Mouse (Mus musculus): ENCODE measurements around the gene A930018P22Rik. TPM values are rescaled to one million over a fixed set of nuclear protein-coding genes. Genes with fewer than 3 reads are reported as not detected.
"Not testable (repeated sequence)": the region's sequence is repeated elsewhere in the genome, so short reads cannot be mapped to it uniquely, and the experiment has no call there.

Gene A930018P22Rik
- polyA plus RNA-seq, 1 experiment from 2014 or later, result not detected

DNA sequence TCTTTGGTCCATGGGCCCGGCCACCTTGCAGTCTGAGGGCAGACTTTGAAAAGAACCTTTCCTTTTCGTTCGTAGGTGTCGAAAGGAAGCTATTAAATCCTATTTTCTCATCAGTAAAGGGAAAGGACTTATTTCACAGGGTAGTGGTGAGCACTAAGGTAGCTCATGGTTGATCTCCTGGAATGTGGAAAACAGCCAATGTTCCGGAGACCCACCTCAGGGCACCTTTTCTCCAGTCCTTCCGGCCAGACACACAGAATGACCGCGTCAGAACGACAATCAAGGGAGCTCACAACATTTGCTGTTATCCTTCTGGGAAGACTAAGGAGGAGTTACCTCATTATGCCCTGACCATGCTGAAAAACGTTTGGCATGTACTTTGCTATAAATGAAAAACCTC lies 26.3 kb upstream of the A930018P22Rik start:
- 46% methylated on average over 10 of the region's 10 CpGs for WGBS
- ATAC-seq, result no peak

GRCm38 (mm10) chr2:104096796-104097195 lies 25.8 kb upstream of the A930018P22Rik start:
- DNase-seq (ENCODE audit: low spot score); H3K4me3 ChIP-seq (ENCODE audit: low read depth, low read length); H3K9me3 ChIP-seq (replicated peaks; ENCODE audit: control insufficient read depth, low read length); H3K4me2 ChIP-seq (ENCODE audit: low read length); H3K36me3 ChIP-seq (ENCODE audit: control insufficient read depth, insufficient read depth, low read length); H3K9ac ChIP-seq (ENCODE audit: low read length); H3K27ac ChIP-seq (ENCODE audit: low read depth, low read length); H3K4me1 ChIP-seq (ENCODE audit: control insufficient read depth, insufficient read depth, low read length); H3K27me3 ChIP-seq (replicated peaks; ENCODE audit: control insufficient read depth, insufficient read depth, low read length); ATAC-seq: not testable (repeated sequence)
- 35% methylated on average over 1 of the region's 1 CpGs for WGBS

More for the DNA sequence above, 26.3 kb upstream of the A930018P22Rik start:
- H3K27ac ChIP-seq (ENCODE audit: low read depth, low read length), result 0 out of 2 replicates have a peak overlapping the region, but pooled peaks have one; percentile 9
- H3K4me1 ChIP-seq (ENCODE audit: control insufficient read depth, insufficient read depth, low read length), result 0 out of 2 replicates have a peak, but pooled peaks cover 4% of the 10 kb centered on the region
- no peaks in the 10 kb centered on the region for H3K27me3 ChIP-seq (replicated peaks; ENCODE audit: control insufficient read depth, insufficient read depth, low read length)
- H3K9me3 ChIP-seq (replicated peaks; ENCODE audit: control insufficient read depth, low read length), result no peaks in the 10 kb centered on the region
- H3K4me2 ChIP-seq (ENCODE audit: low read length), result peak overlapping the region; percentile 57
- peak overlapping the region; percentile 54 for H3K9ac ChIP-seq (ENCODE audit: low read length)
- DNase-seq (ENCODE audit: low spot score), result no peak
- peak overlapping the region; percentile 30 for H3K4me3 ChIP-seq (ENCODE audit: low read depth, low read length)
- H3K36me3 ChIP-seq (ENCODE audit: control insufficient read depth, insufficient read depth, low read length), result no peaks in the 10 kb centered on the region

DNA sequence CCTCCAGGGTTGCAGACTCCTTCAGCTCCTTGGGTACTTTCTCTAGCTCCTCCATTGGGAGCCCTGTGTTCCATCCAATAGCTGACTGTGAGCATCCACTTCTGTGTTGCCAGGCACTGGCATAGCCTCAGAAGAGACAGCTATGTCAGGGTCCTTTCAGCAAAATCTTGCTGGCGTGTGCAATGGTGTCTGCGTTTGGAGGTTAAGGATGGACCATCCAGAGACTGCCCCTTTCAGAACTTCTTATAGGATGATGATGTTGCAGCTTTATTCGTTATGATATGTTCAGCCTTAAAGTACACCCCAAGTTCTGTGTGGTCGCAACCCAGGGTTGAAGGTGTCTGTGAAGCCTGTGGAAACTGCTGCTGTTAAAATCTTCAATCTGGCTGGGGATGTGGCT lies 25.2 kb upstream of the A930018P22Rik start:
- not testable (repeated sequence) for H3K9ac ChIP-seq (ENCODE audit: low read length); ATAC-seq; H3K36me3 ChIP-seq (ENCODE audit: control insufficient read depth, insufficient read depth, low read length); H3K27me3 ChIP-seq (replicated peaks; ENCODE audit: control insufficient read depth, insufficient read depth, low read length); H3K4me2 ChIP-seq (ENCODE audit: low read length); H3K9me3 ChIP-seq (replicated peaks; ENCODE audit: control insufficient read depth, low read length); H3K27ac ChIP-seq (ENCODE audit: low read depth, low read length); DNase-seq (ENCODE audit: low spot score); H3K4me1 ChIP-seq (ENCODE audit: control insufficient read depth, insufficient read depth, low read length); H3K4me3 ChIP-seq (ENCODE audit: low read depth, low read length)
- WGBS, result 91% methylated on average over 4 of the region's 4 CpGs

- no peaks in the 10 kb centered on the region for H3K36me3 ChIP-seq (ENCODE audit: control insufficient read depth, insufficient read depth, low read length)
- no peak overlapping the region for H3K4me2 ChIP-seq (ENCODE audit: low read length)
- no peak overlapping the region for H3K9ac ChIP-seq (ENCODE audit: low read length)
- 0 out of 2 replicates have a peak, but pooled peaks cover 4% of the 10 kb centered on the region for H3K4me1 ChIP-seq (ENCODE audit: control insufficient read depth, insufficient read depth, low read length)
- DNase-seq (ENCODE audit: low spot score), result no peak
- ATAC-seq, result no peak
- 51% methylated on average over 3 of the region's 3 CpGs for WGBS
- H3K27ac ChIP-seq (ENCODE audit: low read depth, low read length), result no peak overlapping the region
- no peaks in the 10 kb centered on the region for H3K9me3 ChIP-seq (replicated peaks; ENCODE audit: control insufficient read depth, low read length)
- no peak overlapping the region for H3K4me3 ChIP-seq (ENCODE audit: low read depth, low read length)
- H3K27me3 ChIP-seq (replicated peaks; ENCODE audit: control insufficient read depth, insufficient read depth, low read length), result no peaks in the 10 kb centered on the region
Observed at GRCm38 (mm10) chr2:104098529-104099230, 23.9 kb upstream of the A930018P22Rik start.

- ATAC-seq, result no peak
- no peaks in the 10 kb centered on the region for H3K9me3 ChIP-seq (replicated peaks; ENCODE audit: control insufficient read depth, low read length)
- no peak overlapping the region for H3K9ac ChIP-seq (ENCODE audit: low read length)
- no peak for DNase-seq (ENCODE audit: low spot score)
- WGBS, result 93% methylated on average over 2 of the region's 2 CpGs
- no peaks in the 10 kb centered on the region for H3K36me3 ChIP-seq (ENCODE audit: control insufficient read depth, insufficient read depth, low read length)
- 0 out of 2 replicates have a peak, but pooled peaks cover 4% of the 10 kb centered on the region for H3K4me1 ChIP-seq (ENCODE audit: control insufficient read depth, insufficient read depth, low read length)
- no peak overlapping the region for H3K4me2 ChIP-seq (ENCODE audit: low read length)
- H3K27ac ChIP-seq (ENCODE audit: low read depth, low read length), result no peak overlapping the region
- no peaks in the 10 kb centered on the region for H3K27me3 ChIP-seq (replicated peaks; ENCODE audit: control insufficient read depth, insufficient read depth, low read length)
- no peak overlapping the region for H3K4me3 ChIP-seq (ENCODE audit: low read depth, low read length)
Observed at GRCm38 (mm10) chr2:104099231-104099585, 23.4 kb upstream of the A930018P22Rik start.

DNA sequence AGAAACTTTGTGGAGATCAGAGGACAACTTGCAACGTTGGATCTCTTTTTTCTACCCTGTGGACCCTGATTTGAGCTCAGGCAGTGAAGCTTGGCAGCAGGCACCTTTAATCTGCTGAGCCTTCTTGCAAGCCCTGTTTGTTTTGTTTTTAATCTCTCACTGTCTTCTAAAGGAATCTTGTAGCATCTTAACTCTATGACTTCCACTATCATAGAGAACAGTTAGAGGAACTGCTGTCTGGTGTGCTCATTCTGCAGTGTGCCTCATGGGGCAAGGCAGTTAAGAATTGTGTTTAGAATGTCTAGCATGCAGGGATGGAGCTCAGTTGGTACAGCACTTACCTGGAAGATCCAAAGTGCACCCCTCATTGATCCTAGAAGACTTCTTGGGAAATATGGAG lies 22.6 kb upstream of the A930018P22Rik start:
- Histone ChIP-seq H3K27ac (ENCODE audit: low read depth, low read length) (no peak overlapping the region), H3K4me2 (ENCODE audit: low read length) (no peak overlapping the region), H3K9me3 (replicated peaks; ENCODE audit: control insufficient read depth, low read length) (no peaks in the 10 kb centered on the region), H3K27me3 (replicated peaks; ENCODE audit: control insufficient read depth, insufficient read depth, low read length) (no peaks in the 10 kb centered on the region), H3K9ac (ENCODE audit: low read length) (no peak overlapping the region), H3K4me1 (ENCODE audit: control insufficient read depth, insufficient read depth, low read length) (0 out of 2 replicates have a peak, but pooled peaks cover 4% of the 10 kb centered on the region), H3K36me3 (ENCODE audit: control insufficient read depth, insufficient read depth, low read length) (no peaks in the 10 kb centered on the region), H3K4me3 (ENCODE audit: low read depth, low read length) (no peak overlapping the region)
- no peak for DNase-seq (ENCODE audit: low spot score)
- no peak for ATAC-seq
- 22% methylated on average over 1 of the region's 1 CpGs for WGBS

GRCm38 (mm10) chr2:104104800-104105199 lies 17.8 kb upstream of the A930018P22Rik start:
- WGBS, result 89% methylated on average over 6 of the region's 6 CpGs
- Histone ChIP-seq H3K27ac (ENCODE audit: low read depth, low read length) (no peak overlapping the region), H3K27me3 (replicated peaks; ENCODE audit: control insufficient read depth, insufficient read depth, low read length) (no peaks in the 10 kb centered on the region), H3K36me3 (ENCODE audit: control insufficient read depth, insufficient read depth, low read length) (no peaks in the 10 kb centered on the region), H3K9me3 (replicated peaks; ENCODE audit: control insufficient read depth, low read length) (no peaks in the 10 kb centered on the region), H3K4me3 (ENCODE audit: low read depth, low read length) (no peak overlapping the region), H3K9ac (ENCODE audit: low read length) (no peak overlapping the region), H3K4me1 (ENCODE audit: control insufficient read depth, insufficient read depth, low read length) (no peaks in the 10 kb centered on the region), H3K4me2 (ENCODE audit: low read length) (no peak overlapping the region)
- DNase-seq (ENCODE audit: low spot score), result no peak
- no peak for ATAC-seq

DNA sequence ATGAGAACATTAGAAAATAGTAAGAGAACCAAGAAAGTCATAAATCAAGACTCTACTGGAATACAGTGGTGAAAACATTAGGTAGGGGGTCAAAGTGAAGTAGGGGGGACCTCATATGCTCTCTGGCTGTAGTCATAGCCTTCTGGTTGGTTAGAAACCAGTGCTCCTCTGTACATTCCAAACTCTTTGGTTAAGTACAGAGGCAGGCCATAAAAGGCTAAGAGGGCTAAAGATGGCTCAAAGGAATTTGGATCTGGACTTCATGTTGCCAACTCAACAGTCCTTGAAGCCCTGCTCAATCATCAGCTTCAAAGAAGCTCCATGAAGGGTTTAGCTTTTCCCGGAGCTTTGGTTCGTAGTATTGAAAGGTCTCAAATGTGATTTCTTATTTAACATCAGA lies 13.5 kb upstream of the A930018P22Rik start:
- not testable (repeated sequence) for H3K9ac ChIP-seq (ENCODE audit: low read length); ATAC-seq; DNase-seq (ENCODE audit: low spot score); H3K4me2 ChIP-seq (ENCODE audit: low read length); H3K9me3 ChIP-seq (replicated peaks; ENCODE audit: control insufficient read depth, low read length); H3K27me3 ChIP-seq (replicated peaks; ENCODE audit: control insufficient read depth, insufficient read depth, low read length); H3K27ac ChIP-seq (ENCODE audit: low read depth, low read length); H3K36me3 ChIP-seq (ENCODE audit: control insufficient read depth, insufficient read depth, low read length); H3K4me1 ChIP-seq (ENCODE audit: control insufficient read depth, insufficient read depth, low read length); H3K4me3 ChIP-seq (ENCODE audit: low read depth, low read length)
- whole genome bisulfite sequencing, result 96% methylated on average over 2 of the region's 2 CpGs

DNA sequence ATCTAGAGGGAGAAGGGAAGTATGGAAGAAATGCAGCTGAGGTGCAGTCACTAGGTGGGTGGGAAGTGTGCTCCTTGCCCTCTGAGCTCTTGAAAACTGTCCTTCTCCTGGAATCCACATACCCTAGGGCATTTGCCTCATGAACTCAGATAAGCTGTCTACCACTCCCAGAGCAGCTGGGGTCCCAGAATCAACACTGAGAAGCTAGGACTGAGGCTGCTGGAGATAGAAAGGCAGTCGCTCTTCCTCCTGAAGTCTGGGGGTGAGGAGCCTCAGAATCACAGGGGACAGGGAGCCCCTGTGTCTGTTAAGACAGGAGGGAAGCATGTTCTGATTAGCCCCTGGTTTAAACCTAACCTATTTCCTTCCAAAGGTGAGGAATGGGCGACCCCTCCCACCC lies 13.0 kb upstream of the A930018P22Rik start:
- no peak overlapping the region for H3K9ac ChIP-seq (ENCODE audit: low read length)
- no peaks in the 10 kb centered on the region for H3K27me3 ChIP-seq (replicated peaks; ENCODE audit: control insufficient read depth, insufficient read depth, low read length)
- WGBS, result 71% methylated on average over 2 of the region's 2 CpGs
- ATAC-seq (no peak), DNase-seq (ENCODE audit: low spot score) (no peak)
- H3K4me1 ChIP-seq (ENCODE audit: control insufficient read depth, insufficient read depth, low read length), result no peaks in the 10 kb centered on the region
- no peak overlapping the region for H3K27ac ChIP-seq (ENCODE audit: low read depth, low read length)
- H3K4me2 ChIP-seq (ENCODE audit: low read length), result no peak overlapping the region
- no peaks in the 10 kb centered on the region for H3K9me3 ChIP-seq (replicated peaks; ENCODE audit: control insufficient read depth, low read length)
- H3K4me3 ChIP-seq (ENCODE audit: low read depth, low read length), result no peak overlapping the region
- H3K36me3 ChIP-seq (ENCODE audit: control insufficient read depth, insufficient read depth, low read length), result no peaks in the 10 kb centered on the region

All from forebrain, embryonic 14.5 days (tissue).